Mouse (Mus musculus) adrenal gland, postnatal 4 days (tissue): ENCODE results near the gene Ppp4c. TPM values are rescaled to one million over a fixed set of nuclear protein-coding genes. Genes with fewer than 3 reads are reported as not detected.
A peak's percentile ranks its signal among the peaks of the same experiment; 100 is the strongest.

Experiments
- DNase-seq, 2 experiments: peaks; one replicate each; pipeline ENCODE4 v3.0.0; 2021 to 2022; ENCODE audit warnings: low spot score in 2 of 2, mixed read lengths in 2 of 2
- total RNA-seq, 2 experiments: library from RNA; stranded (reverse); gene quantifications; 2 replicates each; pipeline ENCODE4 v1.2.3; 2021

Gene Ppp4c
- total RNA-seq, 2 experiments from 2014 or later: 134 to 142 TPM

GRCm38 (mm10) chr7:126803181-126803580 lies 10.9 kb upstream of the Ppp4c start:
- no peak for DNase-seq

- DNase-seq: no peak
Observed at GRCm38 (mm10) chr7:126802134-126802889, 10.0 kb upstream of the Ppp4c start.

GRCm38 (mm10) chr7:126801057-126801422 lies 8.7 kb upstream of the Ppp4c start:
- no peak for DNase-seq

- no peak for DNase-seq
Observed at GRCm38 (mm10) chr7:126800269-126801056, 8.2 kb upstream of the Ppp4c start.

GRCm38 (mm10) chr7:126799468-126800268 lies 7.4 kb upstream of the Ppp4c start:
- no peak for DNase-seq

- DNase-seq: peak; percentile 91 to 95
Observed at GRCm38 (mm10) chr7:126799050-126799467, 6.8 kb upstream of the Ppp4c start.

- DNase-seq: no peak
Observed at GRCm38 (mm10) chr7:126798127-126799049, 6.1 kb upstream of the Ppp4c start.

- DNase-seq: peak in 1 of 2 experiments; percentile 52
Observed at GRCm38 (mm10) chr7:126797411-126798126, 5.3 kb upstream of the Ppp4c start, which contains the start of gene Fam57b. TSS of gene Fam57b (plus strand) at chr7:126797668.

- DNase-seq: no peak
Observed at GRCm38 (mm10) chr7:126796350-126796932, 4.1 kb upstream of the Ppp4c start.

GRCm38 (mm10) chr7:126795387-126796317 lies 3.4 kb upstream of the Ppp4c start:
- no peak for DNase-seq

GRCm38 (mm10) chr7:126794271-126794605 lies 1.9 kb upstream of the Ppp4c start:
- DNase-seq: no peak

GRCm38 (mm10) chr7:126793456-126794270 lies 1.4 kb upstream of the Ppp4c start:
- DNase-seq: no peak

GRCm38 (mm10) chr7:126792721-126793443 lies 586 bp upstream of the Ppp4c start:
- no peak for DNase-seq

- no peak for DNase-seq
Observed at GRCm38 (mm10) chr7:126789141-126789540, 3.2 kb downstream of the Ppp4c start.

- DNase-seq: no peak
Observed at GRCm38 (mm10) chr7:126786142-126786541, 6.2 kb downstream of the Ppp4c start.

GRCm38 (mm10) chr7:126785056-126785455 lies 7.2 kb downstream of the Ppp4c start:
- DNase-seq: no peak

- DNase-seq: no peak
Observed at GRCm38 (mm10) chr7:126784469-126784868, 7.8 kb downstream of the Ppp4c start.
